Mouse (Mus musculus) stomach, postnatal 0 days (tissue): ENCODE results near the gene Arap2.

Experiments used
- CTCF ChIP-seq: IDR thresholded peaks from 2 replicates; pipeline ENCODE4 v1.5.1; 2016; ENCODE audit warnings: antibody characterized with exemption, low read depth, mild to moderate bottlenecking, moderate library complexity
- EP300 ChIP-seq: optimal IDR thresholded peaks from 2 replicates; pipeline ENCODE3; 2016; ENCODE audit warnings: antibody characterized with exemption

DNA sequence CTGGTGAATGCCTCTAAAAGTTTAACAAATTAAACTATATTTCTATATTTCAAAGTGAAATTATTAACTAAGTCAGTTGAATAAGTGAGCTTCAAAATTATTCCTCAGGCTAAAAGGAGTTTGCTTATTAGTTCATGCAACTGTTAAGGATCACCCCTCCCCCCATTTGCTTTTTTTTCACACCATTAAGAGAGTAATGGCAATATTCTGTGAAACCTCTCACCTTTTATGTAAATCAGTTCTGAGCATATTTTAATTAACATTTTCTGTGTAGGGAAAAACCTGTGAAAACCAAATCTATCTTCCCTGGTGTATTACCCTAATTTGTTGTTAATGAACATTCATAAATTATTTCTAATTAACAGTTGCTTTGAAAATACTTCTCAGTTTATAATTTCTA lies 147.7 kb downstream of the Arap2 start:
- TF ChIP-seq CTCF (no peak), EP300 (no peak)
